In the genomic region with DNA sequence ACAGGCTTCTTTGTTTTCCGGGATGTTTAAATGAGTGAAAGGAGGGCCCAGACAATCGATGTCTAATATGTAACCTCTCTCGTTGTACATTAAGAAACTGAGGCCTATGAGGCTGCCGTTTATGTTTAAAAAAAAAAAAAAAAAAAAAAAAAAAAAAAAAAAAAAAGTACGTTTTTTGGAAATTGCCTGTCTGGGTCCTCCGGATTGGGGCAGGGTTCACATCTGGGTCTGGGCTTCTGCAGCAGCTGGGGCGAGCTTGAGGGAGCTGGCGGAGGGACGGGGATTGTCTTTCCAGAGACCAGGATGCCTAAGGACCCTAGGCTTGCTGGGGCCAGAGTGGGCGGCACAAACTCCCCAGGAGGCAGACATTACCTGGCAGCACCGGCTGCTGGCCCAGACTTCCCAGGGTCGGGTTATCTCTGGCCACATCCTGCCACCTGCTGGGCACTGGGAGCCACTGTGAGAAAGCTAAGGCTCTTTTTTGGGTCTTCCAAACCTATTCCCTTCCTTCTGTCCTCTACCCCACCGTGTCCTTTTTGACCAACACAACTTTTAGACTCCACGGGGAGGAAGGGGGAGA, we compare ENCODE assay signal across 7 mouse cellular contexts. TPM values are rescaled to one million over a fixed set of nuclear protein-coding genes. Genes with fewer than 3 reads are reported as not detected.
DNase-seq lines count a peak whose midpoint lies in the region; ATAC-seq and TF ChIP-seq lines count a peak whose summit lies in the region.

No protein-coding gene starts in this region.

- no peaks in the 10 kb centered on the region for H3K36me3 ChIP-seq in kidney, adult 2 months (ENCODE audit: control insufficient read depth, insufficient read depth, low read length)
- no peaks in the 10 kb centered on the region for H3K36me3 ChIP-seq in limb, embryonic 12.5 days
- H3K36me3 ChIP-seq in midbrain, embryonic 15.5 days (replicated peaks), result no peaks in the 10 kb centered on the region

- H3K4me3 ChIP-seq in kidney, adult 2 months (ENCODE audit: insufficient read depth, low read depth, low read length), result peak overlapping the region; percentile 58
- H3K4me3 ChIP-seq in limb, embryonic 12.5 days (replicated peaks), result peak overlapping the region; percentile 50
- peak overlapping the region; percentile 67 for H3K4me3 ChIP-seq in midbrain, embryonic 15.5 days

- WGBS in kidney, adult 2 months, result under 1% methylated on average over 14 of the region's 14 CpGs
- under 1% methylated on average over 14 of the region's 14 CpGs for WGBS in limb, embryonic 12.5 days
- WGBS in midbrain, embryonic 15.5 days, result 2% methylated on average over 14 of the region's 14 CpGs

- no peaks in the 10 kb centered on the region; the same call in 1 of the 2 replicates for H3K27me3 ChIP-seq in kidney, adult 2 months (replicated peaks; ENCODE audit: control insufficient read depth, insufficient read depth, low read length)
- H3K27me3 ChIP-seq in limb, embryonic 12.5 days, result peaks cover 54% of the 10 kb centered on the region
- no peaks in the 10 kb centered on the region for H3K27me3 ChIP-seq in midbrain, embryonic 15.5 days (replicated peaks)

- no peak for TF ChIP-seq POLR2A in kidney, adult 2 months (IDR thresholded peaks at IDR 0.05; ENCODE audit: low read depth, low read length)

- ATAC-seq in limb, embryonic 12.5 days (ENCODE audit: insufficient number of reproducible peaks, insufficient read depth, low FRiP score, low TSS enrichment, low read depth), result peak; percentile 54; the same call in 1 of the 2 replicates
- peak; percentile 79 for ATAC-seq in midbrain, embryonic 15.5 days (replicated peaks)

- no peak overlapping the region for H3K27ac ChIP-seq in kidney, adult 2 months (ENCODE audit: insufficient read depth, low read depth, low read length)
- H3K27ac ChIP-seq in limb, embryonic 12.5 days, result no peak overlapping the region
- H3K27ac ChIP-seq in midbrain, embryonic 15.5 days, result peak overlapping the region; percentile 82

- DNase-seq in NIH3T3 (ENCODE audit: low read depth), result peak; percentile 47
- peak; percentile 81 to 82 for DNase-seq in cerebellum, postnatal 10 days
- peak; percentile 54 to 55 for DNase-seq in frontal cortex, postnatal 36 days (ENCODE audit: low spot score in 2 of 2)
- DNase-seq in kidney, adult 2 months, result peak; percentile 73
- DNase-seq in urinary bladder, postnatal 36 days (ENCODE audit: low spot score in 2 of 2), result peak; percentile 14 to 33

- no peaks in the 10 kb centered on the region for H3K9me3 ChIP-seq in limb, embryonic 12.5 days
- no peaks in the 10 kb centered on the region for H3K9me3 ChIP-seq in midbrain, embryonic 15.5 days

- no peaks in the 10 kb centered on the region for H3K4me1 ChIP-seq in kidney, adult 2 months (ENCODE audit: control insufficient read depth, insufficient read depth, low read length)
- H3K4me1 ChIP-seq in limb, embryonic 12.5 days (replicated peaks), result peaks cover 23% of the 10 kb centered on the region
- peaks cover 20% of the 10 kb centered on the region for H3K4me1 ChIP-seq in midbrain, embryonic 15.5 days

- peak overlapping the region; percentile 92 for H3K4me2 ChIP-seq in limb, embryonic 12.5 days
- peak overlapping the region; percentile 77 for H3K4me2 ChIP-seq in midbrain, embryonic 15.5 days

- H3K9ac ChIP-seq in limb, embryonic 12.5 days (replicated peaks), result peak overlapping the region; percentile 57; the same call in 1 of the 2 replicates
- peak overlapping the region; percentile 78 for H3K9ac ChIP-seq in midbrain, embryonic 15.5 days

- TF ChIP-seq CTCF in kidney, adult 2 months (conservative IDR thresholded peaks at IDR 0.05; ENCODE audit: insufficient read depth, insufficient read length, low read depth, low read length), result peak; percentile 74

RNA-seq across cellular contexts. Expression of gene Stk32b, which starts 0.5 kb away (rescaled TPM):
- polyA plus RNA-seq in kidney, adult 2 months (2012; rRNA removed), result 11.4 and 13.7 TPM in 2 replicates
- polyA plus RNA-seq in limb, embryonic 12.5 days (2016; fragmentation: Nextera tagmentation; extraction: Ambion mirVana), result 1.2 and 1.7 TPM in 2 replicates
- polyA plus RNA-seq in midbrain, embryonic 15.5 days (2015; fragmentation: Nextera tagmentation; extraction: Ambion mirVana), result 29.1 and 31.7 TPM in 2 replicates

RNA-seq across cellular contexts. Expression of gene Cytl1, which starts 17.8 kb away (rescaled TPM):
- polyA plus RNA-seq in kidney, adult 2 months (2012; rRNA removed), result 3.7 and 5.8 TPM in 2 replicates
- 7.9 and 14.6 TPM in 2 replicates for polyA plus RNA-seq in limb, embryonic 12.5 days (2016; fragmentation: Nextera tagmentation; extraction: Ambion mirVana)
- polyA plus RNA-seq in midbrain, embryonic 15.5 days (2015; fragmentation: Nextera tagmentation; extraction: Ambion mirVana), result 0.24 and 0.27 TPM in 2 replicates

Comparison
In these comparisons a context has a peak if more than half of its experiments do, and no peak if none do; other contexts are left out.
1. DNase-seq: peak in every context shown above with its lines; median percentile 82 in cerebellum, postnatal 10 days; 73 in kidney, adult 2 months; 54 in frontal cortex, postnatal 36 days; 47 in NIH3T3; 24 in urinary bladder, postnatal 36 days.